Mouse (Mus musculus): Measurements from ENCODE around the gene Clip3. TPM values are rescaled to one million over a fixed set of nuclear protein-coding genes. Genes with fewer than 3 reads are reported as not detected.

Gene Clip3
- polyA plus RNA-seq (2016; fragmentation: Nextera tagmentation; extraction: Ambion mirVana), result 54.0 and 55.1 TPM in 2 replicates

- Histone ChIP-seq H3K9me3 (no peaks in the 10 kb centered on the region), H3K27me3 (0 out of 2 replicates have a peak, but pooled peaks cover 4% of the 10 kb centered on the region), H3K4me2 (replicated peaks) (peak within 1 kb of the TSS; percentile 93), H3K27ac (peak within 1 kb of the TSS; percentile 73), H3K36me3 (peaks cover 25% of the 10 kb centered on the region), H3K4me3 (peak within 1 kb of the TSS; percentile 76), H3K9ac (peak within 1 kb of the TSS; percentile 96), H3K4me1 (peaks cover 22% of the 10 kb centered on the region)
- peak; percentile 57 for ATAC-seq (ENCODE audit: insufficient number of reproducible peaks, insufficient read depth, low FRiP score, low TSS enrichment)
- WGBS, result 7% methylated on average over 35 of the region's 35 CpGs
These were observed at the start of gene Clip3 for GRCm38 (mm10) chr7:30291215-30292131. Clip3 (plus strand) TSS chr7:30291728.

- H3K4me3 ChIP-seq, result no peak overlapping the region
- WGBS, result 77% methylated on average over 12 of the region's 12 CpGs
- H3K27me3 ChIP-seq, result no peaks in the 10 kb centered on the region
- no peak overlapping the region; the same call in 1 of the 2 replicates for H3K9ac ChIP-seq
- H3K4me1 ChIP-seq, result no peaks in the 10 kb centered on the region
- peaks cover 21% of the 10 kb centered on the region; the same call in 1 of the 2 replicates for H3K36me3 ChIP-seq
- no peak overlapping the region for H3K4me2 ChIP-seq (replicated peaks)
- no peak for ATAC-seq (ENCODE audit: insufficient number of reproducible peaks, insufficient read depth, low FRiP score, low TSS enrichment)
- no peak overlapping the region for H3K27ac ChIP-seq
- no peaks in the 10 kb centered on the region for H3K9me3 ChIP-seq
These were observed 39.3 kb upstream of the Clip3 start for GRCm38 (mm10) chr7:30251956-30252954.

GRCm38 (mm10) chr7:30265041-30265440 lies 26.5 kb upstream of the Clip3 start:
- H3K9ac ChIP-seq, result no peak overlapping the region
- no peaks in the 10 kb centered on the region for H3K4me1 ChIP-seq
- H3K27ac ChIP-seq, result no peak overlapping the region
- H3K9me3 ChIP-seq, result no peaks in the 10 kb centered on the region
- 78% methylated on average over 2 of the region's 2 CpGs for WGBS
- no peak overlapping the region for H3K4me2 ChIP-seq (replicated peaks)
- no peak overlapping the region for H3K4me3 ChIP-seq
- no peak for ATAC-seq (ENCODE audit: insufficient number of reproducible peaks, insufficient read depth, low FRiP score, low TSS enrichment)
- no peaks in the 10 kb centered on the region for H3K27me3 ChIP-seq
- H3K36me3 ChIP-seq, result peaks cover 18% of the 10 kb centered on the region

- no peaks in the 10 kb centered on the region for H3K4me1 ChIP-seq
- H3K36me3 ChIP-seq, result peaks cover 18% of the 10 kb centered on the region
- no peaks in the 10 kb centered on the region for H3K27me3 ChIP-seq
- H3K9me3 ChIP-seq, result no peaks in the 10 kb centered on the region
- H3K4me2 ChIP-seq (replicated peaks), result no peak overlapping the region
- no peak for ATAC-seq (ENCODE audit: insufficient number of reproducible peaks, insufficient read depth, low FRiP score, low TSS enrichment)
- H3K4me3 ChIP-seq, result no peak overlapping the region
- H3K27ac ChIP-seq, result no peak overlapping the region
- 91% methylated on average over 5 of the region's 5 CpGs for WGBS
- no peak overlapping the region for H3K9ac ChIP-seq
These were observed 26.0 kb upstream of the Clip3 start for GRCm38 (mm10) chr7:30265531-30265930.

GRCm38 (mm10) chr7:30265935-30266334 lies 25.6 kb upstream of the Clip3 start:
- ATAC-seq (ENCODE audit: insufficient number of reproducible peaks, insufficient read depth, low FRiP score, low TSS enrichment), result no peak
- H3K36me3 ChIP-seq, result peaks cover 19% of the 10 kb centered on the region
- no peaks in the 10 kb centered on the region for H3K9me3 ChIP-seq
- H3K4me3 ChIP-seq, result no peak overlapping the region
- H3K27ac ChIP-seq, result no peak overlapping the region
- no peak overlapping the region for H3K4me2 ChIP-seq (replicated peaks)
- no peaks in the 10 kb centered on the region for H3K27me3 ChIP-seq
- no peak overlapping the region for H3K9ac ChIP-seq
- 89% methylated on average over 7 of the region's 7 CpGs for WGBS
- no peaks in the 10 kb centered on the region for H3K4me1 ChIP-seq

- Histone ChIP-seq H3K4me1 (no peaks in the 10 kb centered on the region), H3K4me2 (replicated peaks) (no peak overlapping the region), H3K36me3 (peaks cover 24% of the 10 kb centered on the region), H3K9me3 (no peaks in the 10 kb centered on the region), H3K4me3 (no peak overlapping the region), H3K27ac (no peak overlapping the region), H3K27me3 (no peaks in the 10 kb centered on the region), H3K9ac (no peak overlapping the region)
- no peak for ATAC-seq (ENCODE audit: insufficient number of reproducible peaks, insufficient read depth, low FRiP score, low TSS enrichment)
- 82% methylated on average over 3 of the region's 3 CpGs for WGBS
These were observed 24.7 kb upstream of the Clip3 start for GRCm38 (mm10) chr7:30266780-30267179.

- peaks cover 23% of the 10 kb centered on the region for H3K36me3 ChIP-seq
- no peaks in the 10 kb centered on the region for H3K27me3 ChIP-seq
- WGBS, result 85% methylated on average over 4 of the region's 4 CpGs
- no peak overlapping the region for H3K4me3 ChIP-seq
- no peak overlapping the region for H3K9ac ChIP-seq
- no peak overlapping the region for H3K4me2 ChIP-seq (replicated peaks)
- H3K9me3 ChIP-seq, result no peaks in the 10 kb centered on the region
- no peak for ATAC-seq (ENCODE audit: insufficient number of reproducible peaks, insufficient read depth, low FRiP score, low TSS enrichment)
- H3K27ac ChIP-seq, result no peak overlapping the region
- no peaks in the 10 kb centered on the region for H3K4me1 ChIP-seq
These were observed 21.9 kb upstream of the Clip3 start for GRCm38 (mm10) chr7:30269641-30270040.

- no peak for ATAC-seq (ENCODE audit: insufficient number of reproducible peaks, insufficient read depth, low FRiP score, low TSS enrichment)
- WGBS, result 76% methylated on average over 6 of the region's 6 CpGs
- Histone ChIP-seq H3K4me1 (peaks cover 3% of the 10 kb centered on the region; the same call in 1 of the 2 replicates), H3K9me3 (no peaks in the 10 kb centered on the region), H3K27ac (no peak overlapping the region), H3K36me3 (peaks cover 15% of the 10 kb centered on the region), H3K4me3 (no peak overlapping the region), H3K4me2 (replicated peaks) (no peak overlapping the region), H3K9ac (no peak overlapping the region), H3K27me3 (no peaks in the 10 kb centered on the region)
These were observed 17.1 kb upstream of the Clip3 start for GRCm38 (mm10) chr7:30274383-30274782.

GRCm38 (mm10) chr7:30278911-30279310 lies 12.6 kb upstream of the Clip3 start:
- Histone ChIP-seq H3K9ac (no peak overlapping the region), H3K9me3 (no peaks in the 10 kb centered on the region), H3K27ac (no peak overlapping the region), H3K36me3 (no peaks in the 10 kb centered on the region), H3K4me1 (peaks cover 6% of the 10 kb centered on the region; the same call in 1 of the 2 replicates), H3K27me3 (no peaks in the 10 kb centered on the region), H3K4me3 (no peak overlapping the region), H3K4me2 (replicated peaks) (peak overlapping the region; percentile 85)
- ATAC-seq (ENCODE audit: insufficient number of reproducible peaks, insufficient read depth, low FRiP score, low TSS enrichment), result no peak
- WGBS, result 46% methylated on average over 2 of the region's 2 CpGs

- H3K27ac ChIP-seq, result peak overlapping the region; percentile 95; the same call in 1 of the 2 replicates
- peaks cover 6% of the 10 kb centered on the region; the same call in 1 of the 2 replicates for H3K4me1 ChIP-seq
- H3K9ac ChIP-seq, result peak overlapping the region; percentile 53
- no peaks in the 10 kb centered on the region for H3K36me3 ChIP-seq
- ATAC-seq (ENCODE audit: insufficient number of reproducible peaks, insufficient read depth, low FRiP score, low TSS enrichment), result no peak
- H3K9me3 ChIP-seq, result no peaks in the 10 kb centered on the region
- peak overlapping the region; percentile 85 for H3K4me2 ChIP-seq (replicated peaks)
- peak overlapping the region; percentile 81 for H3K4me3 ChIP-seq
- 0% methylated on average over 6 of the region's 6 CpGs for WGBS
- H3K27me3 ChIP-seq, result no peaks in the 10 kb centered on the region
These were observed 12.0 kb upstream of the Clip3 start for GRCm38 (mm10) chr7:30279536-30279935.

- H3K4me3 ChIP-seq, result peak within 1 kb of the TSS; percentile 81
- H3K9me3 ChIP-seq, result no peaks in the 10 kb centered on the region
- WGBS, result under 1% methylated on average over 49 of the region's 49 CpGs
- H3K4me1 ChIP-seq, result peaks cover 6% of the 10 kb centered on the region; the same call in 1 of the 2 replicates
- H3K36me3 ChIP-seq, result no peaks in the 10 kb centered on the region
- H3K27ac ChIP-seq, result peak within 1 kb of the TSS; percentile 95
- peak within 1 kb of the TSS; percentile 85 for H3K4me2 ChIP-seq (replicated peaks)
- ATAC-seq (ENCODE audit: insufficient number of reproducible peaks, insufficient read depth, low FRiP score, low TSS enrichment), result peak; percentile 94
- H3K27me3 ChIP-seq, result no peaks in the 10 kb centered on the region
- peak within 1 kb of the TSS; percentile 53 for H3K9ac ChIP-seq
These were observed 11.4 kb upstream of the Clip3 start, which contains the start of the genes Thap8 and Wdr62 for GRCm38 (mm10) chr7:30279951-30280669. Thap8 (plus strand) TSS chr7:30280094. Wdr62 (minus strand) TSS chr7:30280419.
